Mouse (Mus musculus) liver, embryonic 15.5 days (tissue): ENCODE results near the gene Nek1. TPM values are rescaled to one million over a fixed set of nuclear protein-coding genes. Genes with fewer than 3 reads are reported as not detected.

Source experiments
- ATAC-seq: fragments of 200-750 bp; cut with Nextera tagmentation; 2 replicates; pipeline ENCODE4 v1.8.0; 2017; ENCODE audit warnings: moderate number of reproducible peaks, mild to moderate bottlenecking, moderate library complexity; ENCODE audit not compliant: insufficient read depth
- H3K27ac ChIP-seq: fragments of 300-500 bp; sonication (generic); replicated peaks from 2 replicates; pipeline ENCODE4 v1.5.1; 2015; ENCODE audit warnings: mild to moderate bottlenecking, inconsistent platforms
- H3K27me3 ChIP-seq: fragments of 300-500 bp; sonication (generic); 2 replicates; pipeline ENCODE4 v1.6.1; 2015; ENCODE audit warnings: mild to moderate bottlenecking, inconsistent platforms
- H3K36me3 ChIP-seq: fragments of 300-500 bp; sonication (generic); replicated peaks from 2 replicates; pipeline ENCODE4 v1.6.1; 2015; ENCODE audit warnings: moderate library complexity, mild to moderate bottlenecking, inconsistent platforms
- H3K4me1 ChIP-seq: fragments of 300-500 bp; sonication (generic); replicated peaks from 2 replicates; pipeline ENCODE4 v1.6.1; 2015; ENCODE audit warnings: inconsistent platforms
- H3K4me2 ChIP-seq: fragments of 300-500 bp; sonication (generic); 2 replicates; pipeline ENCODE4 v1.6.1; 2015; ENCODE audit warnings: moderate library complexity, mild to moderate bottlenecking, inconsistent platforms
- H3K4me3 ChIP-seq: fragments of 300-500 bp; sonication (generic); replicated peaks from 2 replicates; pipeline ENCODE4 v1.5.1; 2015; ENCODE audit warnings: mild to moderate bottlenecking, inconsistent platforms
- H3K9ac ChIP-seq: fragments of 300-500 bp; sonication (generic); 2 replicates; pipeline ENCODE4 v1.6.1; 2015; ENCODE audit warnings: moderate library complexity, mild to moderate bottlenecking, inconsistent platforms
- H3K9me3 ChIP-seq: fragments of 300-500 bp; sonication (generic); replicated peaks from 2 replicates; pipeline ENCODE4 v1.6.1; 2016; ENCODE audit warnings: inconsistent platforms
- WGBS: fragments of 180-500 bp; shearing (Covaris S2); methylation state at CpG from one replicate; pipeline ENCODE4 v1.1.7; 2015; ENCODE audit warnings: mixed read lengths; ENCODE audit not compliant: insufficient replicate concordance; 5-methylcytosine and 5-hydroxymethylcytosine counted together
- polyA plus RNA-seq: library from polyadenylated mRNA; unstranded; fragments of >200 nt; fragmentation: Nextera tagmentation; extraction: Ambion mirVana; gene quantifications from 2 replicates; pipeline ENCODE4 v1.2.1, GENCODE M21; 2015

Gene Nek1
- polyA plus RNA-seq, 1 experiment from 2014 or later: 7.1 TPM

- no peak for ATAC-seq
- Histone ChIP-seq H3K9me3 (no peaks in the 10 kb centered on the region), H3K4me2 (peak overlapping the region; percentile 23), H3K27me3 (no peaks in the 10 kb centered on the region), H3K36me3 (0 out of 2 replicates have a peak, but pooled peaks cover 3% of the 10 kb centered on the region), H3K4me1 (peaks cover 69% of the 10 kb centered on the region), H3K4me3 (no peak overlapping the region), H3K9ac (no peak overlapping the region), H3K27ac (0 out of 2 replicates have a peak overlapping the region, but pooled peaks have one; percentile 19)
- 23% methylated on average over 6 of the region's 6 CpGs for WGBS
Observed at GRCm38 (mm10) chr8:60965306-60965705, 27.7 kb upstream of the Nek1 start.

- Histone ChIP-seq H3K4me1 (peaks cover 71% of the 10 kb centered on the region), H3K9me3 (no peaks in the 10 kb centered on the region), H3K27ac (peak overlapping the region; percentile 25; the same call in 1 of the 2 replicates), H3K36me3 (0 out of 2 replicates have a peak, but pooled peaks cover 3% of the 10 kb centered on the region), H3K27me3 (no peaks in the 10 kb centered on the region), H3K4me3 (no peak overlapping the region), H3K4me2 (peak overlapping the region; percentile 23), H3K9ac (no peak overlapping the region)
- WGBS: 52% methylated on average over 3 of the region's 3 CpGs
- ATAC-seq: no peak
Observed at GRCm38 (mm10) chr8:60965741-60966140, 27.3 kb upstream of the Nek1 start.

GRCm38 (mm10) chr8:60969091-60969490, 23.9 kb upstream of the Nek1 start:
- 28% methylated on average over 2 of the region's 2 CpGs for WGBS
- Histone ChIP-seq H3K27ac (peak overlapping the region; percentile 77), H3K4me1 (peaks cover 85% of the 10 kb centered on the region), H3K9me3 (no peaks in the 10 kb centered on the region), H3K27me3 (no peaks in the 10 kb centered on the region), H3K9ac (peak overlapping the region; percentile 26; the same call in 1 of the 2 replicates), H3K4me2 (peak overlapping the region; percentile 56), H3K36me3 (peaks cover 6% of the 10 kb centered on the region; the same call in 1 of the 2 replicates), H3K4me3 (no peak overlapping the region)
- peak; percentile 29; the same call in 1 of the 2 replicates for ATAC-seq

GRCm38 (mm10) chr8:60971808-60972207, 21.2 kb upstream of the Nek1 start:
- ATAC-seq: no peak
- Histone ChIP-seq H3K9me3 (no peaks in the 10 kb centered on the region), H3K4me1 (peaks cover 85% of the 10 kb centered on the region), H3K9ac (no peak overlapping the region), H3K4me3 (no peak overlapping the region), H3K27me3 (no peaks in the 10 kb centered on the region), H3K36me3 (peaks cover 6% of the 10 kb centered on the region; the same call in 1 of the 2 replicates), H3K27ac (peak overlapping the region; percentile 85), H3K4me2 (peak overlapping the region; percentile 57; the same call in 1 of the 2 replicates)
- 71% methylated on average over 4 of the region's 4 CpGs for WGBS

- H3K27ac ChIP-seq: peak overlapping the region; percentile 85
- no peaks in the 10 kb centered on the region for H3K27me3 ChIP-seq
- WGBS: 13% methylated on average over 2 of the region's 2 CpGs
- peak; percentile 85 for ATAC-seq
- H3K36me3 ChIP-seq: peaks cover 6% of the 10 kb centered on the region; the same call in 1 of the 2 replicates
- H3K4me1 ChIP-seq: peaks cover 83% of the 10 kb centered on the region
- H3K9ac ChIP-seq: peak overlapping the region; percentile 34; the same call in 1 of the 2 replicates
- peak overlapping the region; percentile 57 for H3K4me2 ChIP-seq
- H3K4me3 ChIP-seq: peak overlapping the region; percentile 20
- H3K9me3 ChIP-seq: no peaks in the 10 kb centered on the region
Observed at GRCm38 (mm10) chr8:60973448-60973847, 19.5 kb upstream of the Nek1 start.

- peak; percentile 84 for ATAC-seq
- 21% methylated on average over 2 of the region's 2 CpGs for WGBS
- Histone ChIP-seq H3K9me3 (no peaks in the 10 kb centered on the region), H3K36me3 (peaks cover 6% of the 10 kb centered on the region; the same call in 1 of the 2 replicates), H3K27ac (peak overlapping the region; percentile 85), H3K27me3 (no peaks in the 10 kb centered on the region), H3K4me2 (peak overlapping the region; percentile 57), H3K9ac (no peak overlapping the region), H3K4me1 (peaks cover 83% of the 10 kb centered on the region), H3K4me3 (peak overlapping the region; percentile 21)
Observed at GRCm38 (mm10) chr8:60974837-60975236, 18.2 kb upstream of the Nek1 start.

- Histone ChIP-seq H3K4me2 (peak overlapping the region; percentile 63), H3K4me3 (no peak overlapping the region; the same call in 1 of the 2 replicates), H3K4me1 (peaks cover 75% of the 10 kb centered on the region), H3K27ac (peak overlapping the region; percentile 81), H3K27me3 (no peaks in the 10 kb centered on the region), H3K9ac (no peak overlapping the region), H3K9me3 (no peaks in the 10 kb centered on the region), H3K36me3 (0 out of 2 replicates have a peak, but pooled peaks cover 1% of the 10 kb centered on the region)
- WGBS: 81% methylated on average over 9 of the region's 9 CpGs
- no peak for ATAC-seq
Observed at GRCm38 (mm10) chr8:60976818-60977217, 16.2 kb upstream of the Nek1 start.

GRCm38 (mm10) chr8:60978496-60978895, 14.5 kb upstream of the Nek1 start:
- no peak overlapping the region for H3K4me3 ChIP-seq
- H3K4me2 ChIP-seq: peak overlapping the region; percentile 25
- peak overlapping the region; percentile 58 for H3K27ac ChIP-seq
- 0 out of 2 replicates have a peak overlapping the region, but pooled peaks have one; percentile 5 for H3K9ac ChIP-seq
- no peak for ATAC-seq
- no peaks in the 10 kb centered on the region for H3K27me3 ChIP-seq
- H3K36me3 ChIP-seq: no peaks in the 10 kb centered on the region
- no peaks in the 10 kb centered on the region for H3K9me3 ChIP-seq
- 61% methylated on average over 5 of the region's 5 CpGs for WGBS
- peaks cover 58% of the 10 kb centered on the region for H3K4me1 ChIP-seq

- 10% methylated on average over 1 of the region's 1 CpGs for WGBS
- Histone ChIP-seq H3K4me3 (peak overlapping the region; percentile 97), H3K36me3 (no peaks in the 10 kb centered on the region), H3K9ac (peak overlapping the region; percentile 96), H3K4me2 (peak overlapping the region; percentile 89), H3K27me3 (no peaks in the 10 kb centered on the region), H3K4me1 (peaks cover 42% of the 10 kb centered on the region), H3K9me3 (no peaks in the 10 kb centered on the region), H3K27ac (0 out of 2 replicates have a peak overlapping the region, but pooled peaks have one; percentile 99)
- ATAC-seq: no peak
Observed at GRCm38 (mm10) chr8:60981388-60981787, 11.6 kb upstream of the Nek1 start.

- peak within 1 kb of the TSS; percentile 99 for H3K27ac ChIP-seq
- H3K4me1 ChIP-seq: peaks cover 28% of the 10 kb centered on the region
- no peaks in the 10 kb centered on the region for H3K9me3 ChIP-seq
- peak within 1 kb of the TSS; percentile 97 for H3K4me3 ChIP-seq
- peak within 1 kb of the TSS; percentile 89 for H3K4me2 ChIP-seq
- peak; percentile 99 for ATAC-seq
- no peaks in the 10 kb centered on the region for H3K36me3 ChIP-seq
- under 1% methylated on average over 101 of the region's 101 CpGs for WGBS
- H3K9ac ChIP-seq: peak within 1 kb of the TSS; percentile 96
- H3K27me3 ChIP-seq: no peaks in the 10 kb centered on the region
Observed at GRCm38 (mm10) chr8:60982701-60983687, 10.0 kb upstream of the Nek1 start, which contains the start of gene Clcn3. Gene Clcn3, minus strand, starts transcription at chr8:60983300.

- peak overlapping the region; percentile 89 for H3K4me2 ChIP-seq
- 5% methylated on average over 9 of the region's 9 CpGs for WGBS
- ATAC-seq: peak; percentile 64
Observed at GRCm38 (mm10) chr8:60983688-60984079, 9.3 kb upstream of the Nek1 start.

More at GRCm38 (mm10) chr8:60983688-60984079, 9.3 kb upstream of the Nek1 start:
- Histone ChIP-seq H3K27me3 (no peaks in the 10 kb centered on the region), H3K36me3 (no peaks in the 10 kb centered on the region), H3K4me1 (peaks cover 25% of the 10 kb centered on the region), H3K4me3 (peak overlapping the region; percentile 97), H3K9ac (peak overlapping the region; percentile 73), H3K27ac (peak overlapping the region; percentile 99), H3K9me3 (no peaks in the 10 kb centered on the region)
